Mouse (Mus musculus): Measurements from ENCODE around the gene Fnbp1. TPM values are rescaled to one million over a fixed set of nuclear protein-coding genes. Genes with fewer than 3 reads are reported as not detected.

The Fnbp1 gene
- polyA plus RNA-seq, 2 experiments: 25.6 to 40.8 TPM

GRCm38 (mm10) chr2:31056070-31056469 lies 85.7 kb downstream of the Fnbp1 start:
- H3K36me3 ChIP-seq (ENCODE audit: control insufficient read depth, insufficient read depth, low read length): peaks cover 65% of the 10 kb centered on the region
- ATAC-seq (ENCODE audit: low FRiP score, low read depth): no peak
- H3K27me3 ChIP-seq (ENCODE audit: control insufficient read depth, insufficient read depth, low read length): no peaks in the 10 kb centered on the region
- H3K27ac ChIP-seq (replicated peaks; ENCODE audit: low read depth, low read length): no peak overlapping the region
- no peaks in the 10 kb centered on the region for H3K4me1 ChIP-seq (ENCODE audit: control insufficient read depth, insufficient read depth, low read length)
- H3K4me3 ChIP-seq (replicated peaks; ENCODE audit: low read length): no peak overlapping the region
- no peak overlapping the region for H3K4me2 ChIP-seq (replicated peaks; ENCODE audit: low read depth, low read length, severe bottlenecking)
- no peak for DNase-seq (ENCODE audit: low spot score)
- WGBS: 95% methylated on average over 3 of the region's 3 CpGs
- H3K9ac ChIP-seq (ENCODE audit: low read depth, low read length, severe bottlenecking): no peak overlapping the region
- no peaks in the 10 kb centered on the region for H3K9me3 ChIP-seq (ENCODE audit: control insufficient read depth, low read length)
- TF ChIP-seq POLR2A (IDR thresholded peaks at IDR 0.05; ENCODE audit: borderline replicate concordance, extremely low read depth, insufficient read depth, insufficient read length): no peak

DNA sequence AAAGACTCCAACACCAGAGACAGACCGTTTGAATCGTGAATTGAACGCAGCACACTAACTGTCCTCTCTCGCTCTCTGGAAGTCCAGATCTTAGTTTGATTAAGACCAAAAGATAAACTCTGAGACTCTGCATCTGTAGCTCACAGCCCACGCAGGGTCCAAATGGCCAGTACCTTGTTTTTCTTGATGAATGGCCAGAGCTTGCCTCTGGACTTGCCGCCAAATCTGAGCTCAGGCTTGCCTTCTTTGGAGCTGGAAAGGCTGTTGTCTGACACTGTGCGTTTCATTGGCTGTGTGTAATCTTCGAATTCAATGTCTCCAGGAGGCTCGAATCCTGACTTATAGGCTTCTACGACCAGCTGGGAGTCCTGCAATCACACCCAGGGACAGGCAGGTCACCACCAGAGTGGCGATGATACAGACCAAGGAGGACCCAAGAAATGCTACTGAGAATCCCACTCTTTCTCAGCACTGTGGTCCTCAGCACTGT lies 87.9 kb downstream of the Fnbp1 start:
- H3K4me3 ChIP-seq (replicated peaks; ENCODE audit: low read length): no peak overlapping the region
- no peak overlapping the region for H3K9ac ChIP-seq (ENCODE audit: low read depth, low read length, severe bottlenecking)
- ATAC-seq (ENCODE audit: low FRiP score, low read depth) (no peak), DNase-seq (ENCODE audit: low spot score) (no peak)
- 92% methylated on average over 11 of the region's 11 CpGs for WGBS
- H3K27ac ChIP-seq (replicated peaks; ENCODE audit: low read depth, low read length): no peak overlapping the region
- H3K9me3 ChIP-seq (ENCODE audit: control insufficient read depth, low read length): no peaks in the 10 kb centered on the region
- no peaks in the 10 kb centered on the region for H3K27me3 ChIP-seq (ENCODE audit: control insufficient read depth, insufficient read depth, low read length)
- TF ChIP-seq POLR2A (IDR thresholded peaks at IDR 0.05; ENCODE audit: borderline replicate concordance, extremely low read depth, insufficient read depth, insufficient read length): no peak
- H3K4me1 ChIP-seq (ENCODE audit: control insufficient read depth, insufficient read depth, low read length): no peaks in the 10 kb centered on the region
- H3K4me2 ChIP-seq (replicated peaks; ENCODE audit: low read depth, low read length, severe bottlenecking): no peak overlapping the region
- H3K36me3 ChIP-seq (ENCODE audit: control insufficient read depth, insufficient read depth, low read length): peaks cover 76% of the 10 kb centered on the region

DNA sequence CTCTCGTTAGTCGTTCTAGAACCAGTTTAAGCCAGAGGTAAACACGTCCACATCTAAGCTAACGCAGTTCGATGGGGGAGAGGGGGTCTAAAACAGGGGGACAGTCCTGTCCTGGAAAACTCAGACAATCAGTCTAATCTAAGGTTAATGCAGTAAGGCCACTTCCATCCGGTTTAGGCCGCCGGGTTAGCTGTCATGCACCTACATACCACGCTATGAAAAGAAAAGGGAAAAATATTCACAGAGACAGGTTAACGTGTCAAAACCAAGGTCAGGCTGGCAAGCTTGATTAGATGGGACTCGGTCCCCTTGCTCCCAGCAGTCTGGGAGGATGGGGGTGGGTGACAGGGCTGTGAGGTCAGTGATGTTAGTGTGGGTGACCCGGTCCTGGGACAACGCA lies 88.4 kb downstream of the Fnbp1 start:
- H3K36me3 ChIP-seq (ENCODE audit: control insufficient read depth, insufficient read depth, low read length): peaks cover 77% of the 10 kb centered on the region

DNA sequence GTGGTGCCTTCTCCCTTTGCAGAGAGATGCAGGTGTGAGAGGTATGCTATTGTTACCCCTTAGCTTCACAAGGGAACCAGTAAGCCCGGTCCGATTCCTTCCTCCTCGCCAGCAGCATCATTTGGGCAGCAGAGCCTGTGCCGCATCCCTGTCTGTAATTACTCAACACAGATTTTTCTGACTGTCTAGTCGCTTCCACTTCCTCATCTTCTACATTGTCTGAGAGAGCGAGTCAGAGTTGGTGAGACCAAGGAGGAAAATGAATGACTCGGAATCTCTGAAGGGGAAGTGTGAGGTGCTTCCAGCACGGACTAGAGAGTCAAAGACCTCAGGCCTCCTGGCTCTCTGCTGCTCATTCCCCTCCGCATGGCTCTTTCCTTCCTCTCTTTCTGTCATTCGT lies 89.4 kb downstream of the Fnbp1 start:
- Histone ChIP-seq H3K36me3 (ENCODE audit: control insufficient read depth, insufficient read depth, low read length) (peaks cover 69% of the 10 kb centered on the region), H3K4me1 (ENCODE audit: control insufficient read depth, insufficient read depth, low read length) (no peaks in the 10 kb centered on the region), H3K9ac (ENCODE audit: low read depth, low read length, severe bottlenecking) (no peak overlapping the region), H3K9me3 (ENCODE audit: control insufficient read depth, low read length) (no peaks in the 10 kb centered on the region), H3K4me3 (replicated peaks; ENCODE audit: low read length) (no peak overlapping the region), H3K4me2 (replicated peaks; ENCODE audit: low read depth, low read length, severe bottlenecking) (no peak overlapping the region), H3K27me3 (ENCODE audit: control insufficient read depth, insufficient read depth, low read length) (no peaks in the 10 kb centered on the region), H3K27ac (replicated peaks; ENCODE audit: low read depth, low read length) (no peak overlapping the region)
- ATAC-seq (ENCODE audit: low FRiP score, low read depth) (no peak), DNase-seq (ENCODE audit: low spot score) (no peak)
- 90% methylated on average over 10 of the region's 10 CpGs for WGBS
- no peak for TF ChIP-seq POLR2A (IDR thresholded peaks at IDR 0.05; ENCODE audit: borderline replicate concordance, extremely low read depth, insufficient read depth, insufficient read length)

More for the DNA sequence above, 88.4 kb downstream of the Fnbp1 start:
- no peak for TF ChIP-seq POLR2A (IDR thresholded peaks at IDR 0.05; ENCODE audit: borderline replicate concordance, extremely low read depth, insufficient read depth, insufficient read length)
- WGBS: 91% methylated on average over 13 of the region's 13 CpGs
- Histone ChIP-seq H3K27me3 (ENCODE audit: control insufficient read depth, insufficient read depth, low read length) (no peaks in the 10 kb centered on the region), H3K4me1 (ENCODE audit: control insufficient read depth, insufficient read depth, low read length) (no peaks in the 10 kb centered on the region), H3K9me3 (ENCODE audit: control insufficient read depth, low read length) (no peaks in the 10 kb centered on the region), H3K4me3 (replicated peaks; ENCODE audit: low read length) (no peak overlapping the region), H3K27ac (replicated peaks; ENCODE audit: low read depth, low read length) (no peak overlapping the region), H3K4me2 (replicated peaks; ENCODE audit: low read depth, low read length, severe bottlenecking) (no peak overlapping the region), H3K9ac (ENCODE audit: low read depth, low read length, severe bottlenecking) (no peak overlapping the region)
- ATAC-seq (ENCODE audit: low FRiP score, low read depth) (no peak), DNase-seq (ENCODE audit: low spot score) (no peak)

DNA sequence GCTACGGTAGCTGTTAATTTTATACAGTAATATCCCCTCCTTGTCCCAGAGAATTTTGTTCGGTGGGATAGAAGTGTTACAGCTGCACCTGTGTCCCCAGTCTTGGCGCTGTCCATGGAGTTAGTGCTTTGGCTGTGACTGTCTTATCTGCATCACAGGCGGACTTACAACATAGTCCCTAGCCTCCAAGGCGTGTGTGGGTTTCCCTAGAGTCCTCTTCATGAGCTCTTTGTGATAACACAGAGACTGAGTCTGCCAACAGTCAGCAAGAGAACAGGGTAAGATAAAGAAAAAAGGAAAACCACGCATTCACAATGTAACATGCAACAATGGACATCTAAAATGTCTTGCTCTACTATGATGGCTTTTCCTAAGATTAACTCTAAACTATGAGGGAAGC lies 93.8 kb downstream of the Fnbp1 start:
- Histone ChIP-seq H3K4me3 (replicated peaks; ENCODE audit: low read length) (no peak overlapping the region), H3K27me3 (ENCODE audit: control insufficient read depth, insufficient read depth, low read length) (no peaks in the 10 kb centered on the region), H3K27ac (replicated peaks; ENCODE audit: low read depth, low read length) (no peak overlapping the region), H3K9me3 (ENCODE audit: control insufficient read depth, low read length) (no peaks in the 10 kb centered on the region), H3K36me3 (ENCODE audit: control insufficient read depth, insufficient read depth, low read length) (peaks cover 38% of the 10 kb centered on the region), H3K4me1 (ENCODE audit: control insufficient read depth, insufficient read depth, low read length) (no peaks in the 10 kb centered on the region), H3K4me2 (replicated peaks; ENCODE audit: low read depth, low read length, severe bottlenecking) (no peak overlapping the region), H3K9ac (ENCODE audit: low read depth, low read length, severe bottlenecking) (no peak overlapping the region)
- TF ChIP-seq POLR2A (IDR thresholded peaks at IDR 0.05; ENCODE audit: borderline replicate concordance, extremely low read depth, insufficient read depth, insufficient read length): no peak
- ATAC-seq (ENCODE audit: low FRiP score, low read depth) (no peak), DNase-seq (ENCODE audit: low spot score) (no peak)
- WGBS: 90% methylated on average over 6 of the region's 6 CpGs

DNA sequence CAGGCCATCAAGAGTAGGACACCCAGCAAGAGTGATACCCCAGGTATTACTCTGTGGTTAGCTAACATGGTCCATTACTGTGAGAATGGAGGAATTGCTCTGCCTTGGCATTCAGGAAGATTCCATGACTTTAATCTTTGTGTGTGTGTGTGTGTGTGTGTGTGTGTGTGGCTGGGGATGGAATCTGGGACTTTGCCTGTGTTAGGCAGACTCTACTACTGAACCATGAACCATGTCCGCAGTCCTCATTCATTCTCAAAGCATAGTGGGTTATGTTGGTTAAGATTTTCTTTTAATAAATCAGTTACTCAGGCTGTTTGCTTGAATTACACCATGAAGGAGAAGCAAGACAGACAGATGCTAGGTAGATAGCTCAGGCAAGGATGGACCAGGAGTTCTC lies 98.0 kb downstream of the Fnbp1 start:
- Histone ChIP-seq H3K9ac (ENCODE audit: low read depth, low read length, severe bottlenecking) (no peak overlapping the region), H3K4me1 (ENCODE audit: control insufficient read depth, insufficient read depth, low read length) (no peaks in the 10 kb centered on the region), H3K27me3 (ENCODE audit: control insufficient read depth, insufficient read depth, low read length) (no peaks in the 10 kb centered on the region), H3K4me2 (replicated peaks; ENCODE audit: low read depth, low read length, severe bottlenecking) (no peak overlapping the region), H3K36me3 (ENCODE audit: control insufficient read depth, insufficient read depth, low read length) (peaks cover 35% of the 10 kb centered on the region), H3K9me3 (ENCODE audit: control insufficient read depth, low read length) (no peaks in the 10 kb centered on the region), H3K4me3 (replicated peaks; ENCODE audit: low read length) (no peak overlapping the region), H3K27ac (replicated peaks; ENCODE audit: low read depth, low read length) (no peak overlapping the region)
- no peak for ATAC-seq (ENCODE audit: low FRiP score, low read depth)
- no peak for DNase-seq (ENCODE audit: low spot score)
- no peak for TF ChIP-seq POLR2A (IDR thresholded peaks at IDR 0.05; ENCODE audit: borderline replicate concordance, extremely low read depth, insufficient read depth, insufficient read length)
- WGBS: 93% methylated on average over 1 of the region's 1 CpGs
